Mouse (Mus musculus) bone marrow macrophage, adult 2 months (primary cell): Measurements from ENCODE around the gene C9orf72.
A peak's percentile ranks its signal among the peaks of the same experiment; 100 is the strongest.

Experiments
- CTCF ChIP-seq: IDR thresholded peaks from 2 replicates; pipeline ENCODE4 v1.5.1; 2012; ENCODE audit warnings: low read depth, mild to moderate bottlenecking, low read length, moderate library complexity
- POLR2A ChIP-seq: IDR thresholded peaks from 2 replicates; pipeline ENCODE4 v1.6.1; 2012; ENCODE audit warnings: mild to moderate bottlenecking, low read depth, low read length, borderline replicate concordance

- TF ChIP-seq CTCF: peak; percentile 44
- TF ChIP-seq POLR2A: no peak
Measured at GRCm38 (mm10) chr4:35156751-35157611, 69.0 kb downstream of the C9orf72 start, which contains the start of gene Mob3b.
